Mouse (Mus musculus) neural tube, embryonic 14.5 days (tissue): Measurements from ENCODE around the gene Kank1. TPM values are rescaled to one million over a fixed set of nuclear protein-coding genes. Genes with fewer than 3 reads are reported as not detected.
A peak's percentile ranks its signal among the peaks of the same experiment; 100 is the strongest.

ENCODE experiments used
- ATAC-seq: fragments of 200-750 bp; cut with Nextera tagmentation; 2 replicates; pipeline ENCODE4 v1.8.0; 2017; ENCODE audit warnings: low read depth, mild to moderate bottlenecking, moderate TSS enrichment, moderate library complexity
- H3K27ac ChIP-seq: fragments of 300-500 bp; sonication (generic); 2 replicates; pipeline ENCODE4 v1.5.1; 2014; ENCODE audit warnings: low read depth, mild to moderate bottlenecking, control low read depth, low read length, moderate library complexity, mixed read lengths
- H3K27me3 ChIP-seq: fragments of 300-500 bp; sonication (generic); 2 replicates; pipeline ENCODE4 v1.6.1; 2014; ENCODE audit warnings: low read length; ENCODE audit not compliant: control insufficient read depth, insufficient read depth
- H3K36me3 ChIP-seq: fragments of 300-500 bp; sonication (generic); 2 replicates; pipeline ENCODE4 v1.6.1; 2014; ENCODE audit warnings: low read length, mixed read lengths; ENCODE audit not compliant: control insufficient read depth, insufficient read depth
- H3K4me1 ChIP-seq: fragments of 300-500 bp; sonication (generic); 2 replicates; pipeline ENCODE4 v1.6.1; 2014; ENCODE audit warnings: low read length; ENCODE audit not compliant: control insufficient read depth, insufficient read depth
- H3K4me2 ChIP-seq: fragments of 300-500 bp; sonication (generic); 2 replicates; pipeline ENCODE4 v1.6.1; 2014; ENCODE audit warnings: mild to moderate bottlenecking, low read depth, low read length, control low read depth
- H3K4me3 ChIP-seq: fragments of 300-500 bp; sonication (generic); 2 replicates; pipeline ENCODE4 v1.5.1; 2014; ENCODE audit warnings: low read depth, low read length, control low read depth, mixed read lengths
- H3K9ac ChIP-seq: fragments of 300-500 bp; sonication (generic); replicated peaks from 2 replicates; pipeline ENCODE4 v1.6.1; 2014; ENCODE audit warnings: low read depth, mild to moderate bottlenecking, control low read depth, low read length, mixed read lengths
- H3K9me3 ChIP-seq: fragments of 300-500 bp; sonication (generic); 2 replicates; pipeline ENCODE4 v1.6.1; 2016; ENCODE audit warnings: low read length; ENCODE audit not compliant: control insufficient read depth
- WGBS: fragments of 180-500 bp; shearing (Covaris S2); extraction: QIAGEN DNeasy Blood & Tissue Kit; methylation state at CpG from one replicate; pipeline ENCODE4 v1.1.7; 2014; 5-methylcytosine and 5-hydroxymethylcytosine counted together
- polyA plus RNA-seq: library from polyadenylated mRNA; unstranded; fragments of >200 nt; fragmentation: Nextera tagmentation; extraction: Ambion mirVana; gene quantifications from 2 replicates; pipeline ENCODE4 v1.2.1, GENCODE M21; 2014

Gene Kank1
- polyA plus RNA-seq, 1 experiment from 2014 or later = 15.7 TPM

DNA sequence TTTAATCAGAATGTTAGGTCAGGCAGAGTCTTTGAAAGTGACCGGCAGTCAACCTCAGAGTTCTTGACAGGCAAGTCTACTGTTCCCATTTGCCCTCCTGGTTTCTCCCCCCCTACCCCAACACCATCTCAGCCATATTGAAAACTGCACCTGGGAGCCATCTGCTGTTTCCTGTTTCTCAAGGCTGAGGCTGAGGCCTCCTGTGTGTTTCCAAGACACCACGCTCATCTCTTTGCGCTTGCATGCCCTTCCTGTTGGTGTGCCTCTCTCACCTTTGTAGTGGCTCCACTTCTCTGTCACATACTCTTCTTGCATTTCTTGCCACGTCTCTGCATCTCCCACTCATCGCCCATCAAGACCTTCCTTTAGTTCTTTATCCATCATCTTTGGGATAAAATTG lies 79.2 kb downstream of the Kank1 start:
- H3K36me3 ChIP-seq = no peaks in the 10 kb centered on the region
- no peaks in the 10 kb centered on the region for H3K27me3 ChIP-seq
- 92% methylated on average over 5 of the region's 5 CpGs for WGBS

DNA sequence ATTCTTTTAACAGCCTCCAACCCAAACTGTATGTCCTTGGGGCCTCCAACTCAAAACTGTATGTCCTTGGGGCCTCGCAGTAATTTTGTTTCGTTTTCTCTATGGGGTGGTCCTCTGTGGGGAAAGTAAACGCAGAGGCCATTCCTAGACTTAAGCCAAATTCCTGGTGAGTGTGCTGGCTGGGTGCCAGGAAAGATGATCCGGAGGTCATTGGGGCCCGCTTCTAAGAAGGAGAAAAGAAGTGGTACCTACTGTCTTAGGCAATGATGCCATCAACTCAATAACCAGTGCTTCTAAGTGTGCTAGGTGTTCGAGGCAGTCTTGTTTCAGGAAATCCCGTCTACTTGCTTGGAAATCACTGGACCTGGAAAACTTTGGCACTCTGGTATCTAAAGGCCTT lies 87.5 kb downstream of the Kank1 start:
- Histone ChIP-seq H3K27me3 (no peaks in the 10 kb centered on the region), H3K4me1 (no peaks in the 10 kb centered on the region), H3K9ac (no peak overlapping the region), H3K4me3 (no peak overlapping the region), H3K9me3 (no peaks in the 10 kb centered on the region), H3K27ac (no peak overlapping the region), H3K4me2 (no peak overlapping the region), H3K36me3 (no peaks in the 10 kb centered on the region)
- 83% methylated on average over 7 of the region's 7 CpGs for WGBS
- ATAC-seq = no peak

More for the DNA sequence above, 79.2 kb downstream of the Kank1 start:
- Histone ChIP-seq H3K27ac (no peak overlapping the region), H3K4me2 (no peak overlapping the region), H3K9me3 (no peaks in the 10 kb centered on the region), H3K4me3 (no peak overlapping the region), H3K9ac (no peak overlapping the region), H3K4me1 (no peaks in the 10 kb centered on the region)
- ATAC-seq = no peak

DNA sequence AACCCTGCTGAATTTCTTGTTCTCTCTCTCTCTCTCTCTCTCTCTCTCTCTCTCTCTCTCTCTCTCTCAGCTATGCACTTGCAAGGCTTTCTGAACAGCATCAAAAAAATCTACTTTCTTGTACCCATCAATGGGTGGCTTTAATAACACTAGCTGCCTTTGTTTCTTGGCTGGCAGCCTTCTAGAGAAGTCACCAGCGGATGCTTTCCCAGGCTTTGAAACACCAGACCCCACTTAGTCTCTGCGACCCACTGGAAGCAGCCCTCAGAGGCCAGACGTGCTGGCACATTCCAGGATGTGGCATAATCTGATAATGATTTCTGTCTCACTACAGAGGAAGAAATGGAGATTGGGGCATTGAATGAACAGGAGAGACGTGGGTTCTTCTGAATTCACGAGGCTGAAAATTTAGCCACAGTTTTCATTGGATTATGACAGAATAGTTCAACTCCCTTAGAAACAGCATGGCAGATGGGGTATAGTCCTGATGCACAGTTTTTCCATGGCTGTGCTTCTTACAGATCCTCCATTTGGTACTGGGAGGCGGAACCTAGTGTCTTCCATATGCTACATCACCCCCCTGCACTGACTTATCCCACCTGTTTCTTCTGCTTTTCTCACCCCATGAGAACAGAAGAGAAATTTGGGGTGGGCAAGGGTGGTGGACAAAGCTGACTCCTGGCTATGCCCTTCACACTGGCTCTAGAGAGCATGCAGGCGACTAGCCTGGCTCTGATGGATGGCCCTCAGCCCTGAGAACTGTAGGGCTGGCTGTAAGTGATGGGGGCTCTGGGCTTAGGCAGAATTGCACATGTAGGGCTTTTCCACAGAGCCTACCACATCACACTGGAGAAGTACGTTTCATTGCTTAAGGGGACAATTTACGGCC lies 88.6 kb downstream of the Kank1 start:
- 67% methylated on average over 9 of the region's 9 CpGs for WGBS
- no peaks in the 10 kb centered on the region for H3K9me3 ChIP-seq
- H3K4me3 ChIP-seq = no peak overlapping the region
- H3K27ac ChIP-seq = no peak overlapping the region
- no peak overlapping the region for H3K9ac ChIP-seq
- no peaks in the 10 kb centered on the region for H3K36me3 ChIP-seq
- no peak for ATAC-seq
- H3K27me3 ChIP-seq = no peaks in the 10 kb centered on the region
- no peaks in the 10 kb centered on the region for H3K4me1 ChIP-seq
- no peak overlapping the region for H3K4me2 ChIP-seq

DNA sequence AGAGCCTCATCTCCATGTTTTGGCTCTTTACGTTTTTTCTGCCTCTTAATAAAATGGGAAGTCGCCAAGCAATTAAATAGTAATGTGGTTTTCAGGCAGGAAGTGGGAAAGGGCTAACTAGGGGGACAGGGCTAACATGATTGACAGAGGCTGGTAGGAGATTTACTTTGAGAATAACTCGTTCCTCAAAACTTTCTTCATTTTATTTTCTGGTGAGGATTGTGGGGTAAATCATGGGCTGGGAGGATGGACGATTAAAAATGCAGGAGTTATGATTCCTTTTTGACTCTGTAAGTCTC lies 89.2 kb downstream of the Kank1 start:
- Histone ChIP-seq H3K4me1 (no peaks in the 10 kb centered on the region), H3K9ac (no peak overlapping the region), H3K27me3 (no peaks in the 10 kb centered on the region), H3K4me2 (no peak overlapping the region), H3K9me3 (no peaks in the 10 kb centered on the region), H3K4me3 (no peak overlapping the region), H3K36me3 (no peaks in the 10 kb centered on the region), H3K27ac (no peak overlapping the region)
- WGBS = 60% methylated on average over 4 of the region's 4 CpGs
- ATAC-seq = no peak

DNA sequence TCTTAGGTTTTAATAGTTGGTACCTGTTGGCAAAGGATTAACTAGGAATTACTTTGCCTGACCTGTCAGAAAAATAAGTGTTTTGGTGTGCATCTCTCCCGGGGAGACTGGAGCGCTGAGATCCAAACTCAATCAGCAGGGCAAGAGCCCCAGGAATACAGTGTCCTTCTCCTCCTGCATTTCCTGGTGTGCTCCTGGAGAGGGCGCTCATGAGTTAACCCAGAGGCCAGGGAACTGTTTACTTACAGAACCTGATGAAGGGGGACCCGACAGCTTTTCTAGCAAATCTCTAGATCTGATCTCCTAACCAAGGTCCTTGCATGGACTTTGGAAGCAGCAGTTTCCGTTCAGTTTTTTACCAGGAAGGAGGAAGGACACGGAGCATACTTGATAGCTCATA lies 90.9 kb downstream of the Kank1 start:
- H3K4me2 ChIP-seq = no peak overlapping the region
- H3K27me3 ChIP-seq = no peaks in the 10 kb centered on the region
- no peaks in the 10 kb centered on the region for H3K4me1 ChIP-seq
- H3K36me3 ChIP-seq = no peaks in the 10 kb centered on the region
- no peak overlapping the region for H3K27ac ChIP-seq
- H3K9ac ChIP-seq = no peak overlapping the region
- ATAC-seq = no peak
- no peak overlapping the region for H3K4me3 ChIP-seq
- no peaks in the 10 kb centered on the region for H3K9me3 ChIP-seq
- 80% methylated on average over 6 of the region's 6 CpGs for WGBS

DNA sequence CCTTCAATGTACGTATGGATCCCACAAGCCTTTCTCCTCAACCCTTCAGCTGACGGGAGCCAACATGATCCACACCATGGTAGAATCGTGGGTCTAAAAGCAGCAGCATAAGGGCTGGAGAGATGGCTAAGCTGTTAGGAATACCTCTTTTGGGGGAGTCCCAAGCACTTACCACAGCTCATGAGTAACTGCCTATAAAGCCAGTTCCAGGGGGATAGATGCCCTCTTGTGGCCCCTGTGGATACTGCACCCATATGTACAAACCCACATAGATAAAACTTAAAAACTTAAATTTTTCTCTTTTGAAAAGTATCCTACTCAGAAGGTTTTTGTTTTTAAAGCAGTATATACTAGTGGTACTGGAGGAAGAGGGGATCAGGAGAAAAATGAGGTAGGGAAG lies 97.6 kb downstream of the Kank1 start:
- H3K36me3 ChIP-seq = no peaks in the 10 kb centered on the region
- H3K4me3 ChIP-seq = no peak overlapping the region
- H3K27ac ChIP-seq = no peak overlapping the region
- no peak overlapping the region for H3K4me2 ChIP-seq
- no peaks in the 10 kb centered on the region for H3K27me3 ChIP-seq
- H3K9ac ChIP-seq = no peak overlapping the region
- no peaks in the 10 kb centered on the region for H3K4me1 ChIP-seq
- no peaks in the 10 kb centered on the region for H3K9me3 ChIP-seq
- 65% methylated on average over 3 of the region's 3 CpGs for WGBS
- peak; percentile 58; the same call in 1 of the 2 replicates for ATAC-seq

DNA sequence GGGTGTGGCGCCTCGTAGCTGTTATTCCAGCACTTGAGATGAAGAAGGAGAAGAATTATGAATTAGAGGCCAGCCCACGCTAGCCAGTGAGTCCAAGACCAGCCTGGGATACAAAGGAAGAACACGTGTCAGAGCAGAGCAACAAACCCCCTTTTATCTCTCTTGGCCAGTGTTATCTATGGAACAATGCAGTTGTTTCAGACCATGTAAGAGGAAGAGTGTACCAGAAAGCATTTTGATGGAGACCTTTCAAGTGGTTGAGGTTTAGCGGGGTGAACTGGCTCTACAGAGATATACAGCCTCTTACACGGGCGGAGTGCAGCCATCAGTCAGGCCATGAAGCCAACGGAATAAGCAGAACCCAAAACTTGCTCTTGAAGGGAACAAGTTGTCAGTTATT lies 100.0 kb downstream of the Kank1 start:
- ATAC-seq = no peak
- 87% methylated on average over 8 of the region's 8 CpGs for WGBS

DNA sequence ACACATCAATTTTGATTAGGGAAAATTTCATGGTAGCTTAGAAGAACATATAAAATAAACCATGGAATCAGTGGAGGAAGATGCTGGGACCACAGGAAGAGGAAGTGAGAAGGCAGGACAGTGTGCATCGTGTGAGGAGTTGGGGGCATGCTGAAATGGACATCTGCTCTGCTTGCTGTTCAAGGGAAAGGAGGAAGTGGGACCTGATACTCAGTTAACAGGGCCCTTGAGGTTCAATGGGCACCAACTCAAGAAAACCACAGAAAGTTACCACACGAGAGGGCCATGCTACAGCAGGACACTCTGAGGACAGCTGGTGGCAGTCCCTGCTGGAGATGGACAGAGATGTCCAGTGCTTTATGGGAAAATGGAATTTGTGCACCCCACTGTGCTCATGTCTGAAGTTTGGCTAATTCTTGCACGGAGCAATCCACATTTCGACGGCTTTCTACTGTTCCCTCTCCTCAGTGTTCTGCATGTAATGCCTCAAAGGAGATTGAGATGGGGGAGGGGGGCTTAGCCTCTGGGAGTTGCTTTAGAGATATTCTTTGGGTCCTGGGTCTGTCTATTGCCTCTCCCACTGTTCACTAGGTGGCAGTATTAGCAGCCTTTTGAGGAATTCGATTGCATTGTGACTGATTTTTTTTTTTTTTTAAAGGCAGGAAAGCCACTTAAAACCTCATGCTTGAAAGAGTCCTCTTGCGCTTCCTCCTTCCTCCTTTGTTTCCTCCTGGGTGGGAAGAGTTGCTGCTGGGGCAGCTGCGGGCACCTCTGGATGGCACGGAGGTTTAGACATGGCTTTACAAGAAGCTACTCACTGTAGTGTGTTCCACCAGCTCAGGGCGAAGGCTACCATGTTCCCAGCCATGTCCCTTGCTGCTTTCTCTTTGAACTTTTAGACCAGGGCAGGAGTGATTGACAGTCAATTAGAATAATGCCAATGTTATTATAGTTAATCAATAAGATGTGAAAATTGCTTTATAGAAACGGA lies 104.2 kb downstream of the Kank1 start:
- Histone ChIP-seq H3K9me3 (no peaks in the 10 kb centered on the region), H3K27ac (no peak overlapping the region), H3K4me1 (peaks cover 3% of the 10 kb centered on the region; the same call in 1 of the 2 replicates), H3K4me3 (no peak overlapping the region), H3K4me2 (no peak overlapping the region), H3K36me3 (no peaks in the 10 kb centered on the region), H3K27me3 (no peaks in the 10 kb centered on the region), H3K9ac (no peak overlapping the region)
- WGBS = 50% methylated on average over 11 of the region's 11 CpGs
- peak; percentile 81 for ATAC-seq

More for the DNA sequence above, 100.0 kb downstream of the Kank1 start:
- H3K27me3 ChIP-seq = no peaks in the 10 kb centered on the region
- H3K9ac ChIP-seq = no peak overlapping the region
- H3K9me3 ChIP-seq = no peaks in the 10 kb centered on the region
- no peak overlapping the region for H3K27ac ChIP-seq
- H3K4me1 ChIP-seq = no peaks in the 10 kb centered on the region; the same call in 1 of the 2 replicates
- no peaks in the 10 kb centered on the region for H3K36me3 ChIP-seq
- H3K4me3 ChIP-seq = no peak overlapping the region
- H3K4me2 ChIP-seq = no peak overlapping the region

DNA sequence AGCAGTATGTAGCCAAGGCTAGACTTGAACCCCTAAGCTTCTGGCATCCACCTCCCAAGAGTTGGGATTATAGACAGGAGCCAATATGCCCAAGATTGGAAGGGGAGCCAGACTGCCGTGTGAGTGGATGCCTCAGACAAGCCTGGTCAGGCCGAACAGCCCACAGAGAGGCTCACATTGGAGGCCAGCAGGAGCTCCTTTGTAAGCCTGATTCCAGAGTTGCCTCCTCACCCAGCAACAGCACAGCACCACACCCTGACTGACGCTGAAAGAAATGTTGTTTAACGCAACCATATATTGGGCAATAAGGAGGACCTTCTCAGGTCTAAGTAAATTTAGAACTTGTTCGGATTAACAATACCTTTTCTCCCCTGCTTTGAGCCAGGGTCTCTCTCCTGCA lies 105.3 kb downstream of the Kank1 start:
- peaks cover 3% of the 10 kb centered on the region; the same call in 1 of the 2 replicates for H3K4me1 ChIP-seq
- no peaks in the 10 kb centered on the region for H3K27me3 ChIP-seq
- H3K27ac ChIP-seq = no peak overlapping the region
- no peak overlapping the region for H3K4me3 ChIP-seq
- ATAC-seq = no peak
- no peak overlapping the region for H3K9ac ChIP-seq
- H3K36me3 ChIP-seq = no peaks in the 10 kb centered on the region
- H3K9me3 ChIP-seq = no peaks in the 10 kb centered on the region
- 70% methylated on average over 5 of the region's 5 CpGs for WGBS
- H3K4me2 ChIP-seq = no peak overlapping the region
